Mouse (Mus musculus) heart, postnatal 14 days (tissue): ENCODE measurements around the gene Arfgap3. TPM values are rescaled to one million over a fixed set of nuclear protein-coding genes. Genes with fewer than 3 reads are reported as not detected.

Source experiments
- DNase-seq, 2 experiments: peaks; one replicate each; pipeline ENCODE4 v3.0.0; 2021 to 2022
- intact Hi-C: fragments of 180-260 bp; cut with DNase I; formaldehyde crosslinking; loops from one replicate; pipeline ENCODE4 v1.15.1; 2025
- total RNA-seq, 2 experiments: library from RNA; stranded (reverse); gene quantifications; 2 replicates each; pipeline ENCODE4 v1.2.3; 2021

The Arfgap3 gene
- total RNA-seq, 2 experiments from 2014 or later: 11.6 to 14.5 TPM

- intact Hi-C loops: no loop called here
- DNase-seq: no peak
Measured at GRCm38 (mm10) chr15:83265269-83265668, 84.8 kb downstream of the Arfgap3 start.

DNA sequence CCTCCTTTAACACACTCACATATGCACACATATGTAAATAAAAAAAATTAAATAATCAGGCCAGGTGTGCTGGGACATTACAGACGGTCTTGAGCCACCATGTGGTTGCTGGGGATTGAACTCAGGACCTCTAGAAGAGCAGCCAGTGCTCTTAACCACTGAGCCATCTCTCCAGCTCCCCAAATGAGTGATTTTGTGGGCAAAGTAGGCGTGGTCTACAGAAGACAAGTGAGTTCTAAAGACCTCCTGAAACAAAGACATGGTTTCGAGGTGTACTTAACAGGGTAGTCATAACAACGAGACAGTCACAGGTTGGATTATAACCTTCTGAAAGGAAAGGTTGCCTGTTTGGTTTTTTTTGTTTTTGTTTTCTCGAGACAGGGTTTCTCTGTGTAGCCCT, 86.6 kb downstream of the Arfgap3 start:
- intact Hi-C loops: no loop called here
- DNase-seq: no peak

DNA sequence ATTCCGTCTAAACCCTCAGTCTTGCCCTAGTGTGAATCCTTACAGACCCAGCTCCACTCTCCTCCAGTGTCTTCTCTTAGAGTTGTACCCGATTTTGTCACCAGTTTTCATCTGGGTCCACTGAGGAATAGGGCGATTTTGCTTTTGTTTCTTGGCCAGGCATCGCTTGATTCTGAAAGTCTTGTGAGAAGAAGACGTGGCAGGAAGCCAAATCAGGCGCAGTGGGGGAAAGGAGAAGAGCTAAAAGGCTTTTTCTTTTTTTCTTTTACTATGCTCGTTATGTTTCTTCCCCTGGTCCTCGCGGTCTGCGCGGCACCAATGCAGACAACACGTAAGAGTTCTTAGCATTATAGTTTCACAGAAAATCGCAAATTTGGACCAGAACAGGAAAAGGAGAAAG, 92.1 kb downstream of the Arfgap3 start:
- peak; percentile 13 to 36 for DNase-seq

GRCm38 (mm10) chr15:83256491-83256890, 93.6 kb downstream of the Arfgap3 start:
- intact Hi-C loops: no loop called here
- no peak for DNase-seq

More for the DNA sequence above, 92.1 kb downstream of the Arfgap3 start:
- intact Hi-C loops: no loop called here

DNA sequence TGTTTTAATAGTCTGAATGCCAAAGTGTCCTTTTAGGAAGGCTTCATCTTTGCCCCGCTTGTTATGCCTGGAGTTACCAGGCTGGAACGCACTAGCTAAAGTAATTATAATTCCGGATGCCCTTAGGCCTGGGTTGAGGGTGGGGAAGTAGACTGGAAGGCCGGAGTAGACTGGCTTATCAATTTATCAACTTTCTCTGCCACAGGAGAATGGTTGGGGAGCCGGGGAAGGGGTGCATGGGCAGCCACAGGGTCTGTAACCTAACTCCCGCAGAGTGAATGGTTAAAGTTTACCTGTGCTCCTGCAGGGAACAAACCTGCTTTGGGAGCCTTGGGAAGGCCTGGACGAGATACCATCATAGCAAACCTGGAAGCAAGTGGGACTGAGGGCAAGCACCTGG, 94.1 kb downstream of the Arfgap3 start:
- intact Hi-C loops: no loop called here

GRCm38 (mm10) chr15:83255191-83255782, 94.8 kb downstream of the Arfgap3 start:
- intact Hi-C loops: no loop called here
- no peak for DNase-seq

More for the DNA sequence above, 94.1 kb downstream of the Arfgap3 start:
- DNase-seq: no peak

- intact Hi-C loops: loop anchor here (5.0 kb wide), 2 partner anchors 42 to 43 kb away; no protein-coding TSS in a partner anchor
- no peak for DNase-seq
Measured at GRCm38 (mm10) chr15:83254372-83255070, 95.5 kb downstream of the Arfgap3 start.

DNA sequence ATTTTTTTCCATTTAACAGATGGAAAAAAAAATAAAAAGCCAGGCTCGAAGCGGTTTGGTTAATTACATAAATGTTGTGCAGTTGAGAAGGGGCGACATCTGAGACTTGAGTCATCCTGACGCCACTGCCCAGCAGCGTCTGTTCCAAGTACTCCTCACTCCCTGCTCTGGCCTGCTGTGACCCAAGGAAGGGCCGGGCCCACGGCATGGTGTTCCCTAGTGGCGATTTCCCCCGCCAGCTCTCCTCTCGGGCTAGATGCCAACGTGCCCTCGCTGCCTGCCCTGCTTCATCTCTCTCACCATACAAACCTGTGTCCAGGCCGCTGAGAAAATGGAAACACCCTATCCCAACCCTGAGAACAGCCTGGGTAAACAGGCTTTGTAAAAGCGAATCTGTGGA, 98.0 kb downstream of the Arfgap3 start:
- intact Hi-C loops: loop anchor here (5.0 kb wide), 2 partner anchors 40 to 45 kb away; no protein-coding TSS in a partner anchor
- DNase-seq: peak; percentile 34 to 42

GRCm38 (mm10) chr15:83251176-83252004, 98.7 kb downstream of the Arfgap3 start, which contains the start of gene A4galt:
A4galt (minus strand) TSS chr15:83251774.
- DNase-seq: peak; percentile 66 to 69
- intact Hi-C loops: loop anchor here (5.0 kb wide), 2 partner anchors 39 to 46 kb away; no protein-coding TSS in a partner anchor

DNA sequence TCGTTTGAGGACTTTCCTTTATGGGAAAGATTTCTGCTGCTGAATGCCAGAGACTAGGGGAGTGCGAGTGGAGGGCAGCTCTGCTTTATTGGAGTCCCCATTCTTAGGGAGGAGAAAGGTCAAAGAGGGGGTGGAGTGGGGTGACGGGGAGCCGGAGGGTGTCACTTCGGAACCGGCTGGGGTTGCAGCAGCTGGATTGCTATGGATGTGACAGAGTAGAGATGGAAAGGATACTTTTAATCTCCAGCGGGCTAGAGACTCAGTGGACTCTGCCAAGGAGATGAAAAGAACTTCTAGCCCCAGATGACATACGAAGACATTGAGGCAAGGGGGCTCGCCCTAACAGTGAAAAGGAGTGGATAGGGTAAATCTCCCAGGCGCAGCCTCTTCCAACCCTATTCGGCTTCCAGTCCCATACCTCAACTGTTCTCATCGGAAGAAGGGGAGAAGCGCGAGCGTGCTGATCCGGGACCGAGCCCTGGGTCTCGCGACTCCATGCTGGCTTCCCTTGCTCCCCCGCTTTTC, 99.3 kb downstream of the Arfgap3 start:
- intact Hi-C loops: loop anchor here (5.0 kb wide), 2 partner anchors 38 to 47 kb away; no protein-coding TSS in a partner anchor
- no peak for DNase-seq

Other genes starting within 250 kb of the Arfgap3 start
- gene Rrp7a, start 227.4 kb downstream of the Arfgap3 start, total RNA-seq: 10 to 100 TPM; 38.6 to 44.8 TPM
- gene Poldip3, start 200.9 kb downstream of the Arfgap3 start, total RNA-seq: 10 to 100 TPM; 34.4 to 41.1 TPM
- gene Cyb5r3, start 177.7 kb downstream of the Arfgap3 start, total RNA-seq: 100 to 1,000 TPM in 1 of 2 experiments, 10 to 100 TPM in 1; 97.2 to 109 TPM
- gene A4galt, start 98.5 kb downstream of the Arfgap3 start, total RNA-seq: 1 to 10 TPM; 4.9 to 5.1 TPM
- 100 to 1,000 TPM; 156 to 165 TPM for gene Pacsin2, start 114.4 kb upstream of the Arfgap3 start, total RNA-seq
- 10 to 100 TPM; 43.0 to 43.6 TPM for gene Ttll1, start 160.6 kb upstream of the Arfgap3 start, total RNA-seq
- gene Bik, start 176.6 kb upstream of the Arfgap3 start, total RNA-seq: 10 to 100 TPM; 11.2 to 12.9 TPM
- gene Tspo, start 213.3 kb upstream of the Arfgap3 start, total RNA-seq: 10 to 100 TPM; 64.8 to 66.0 TPM
- 10 to 100 TPM; 32.9 to 33.0 TPM for gene Mcat, start 213.5 kb upstream of the Arfgap3 start, total RNA-seq
- gene Ttll12, start 244.9 kb upstream of the Arfgap3 start, total RNA-seq: 1 to 10 TPM; 5.1 to 6.0 TPM